Mouse (Mus musculus) heart, postnatal 0 days (tissue): Measurements from ENCODE around the gene Ptch2.

Experiments used
- CTCF ChIP-seq: IDR thresholded peaks from 2 replicates; pipeline ENCODE4 v1.5.1; 2016; ENCODE audit warnings: antibody characterized with exemption, control low read depth, low read depth
- EP300 ChIP-seq: IDR thresholded peaks from 2 replicates; pipeline ENCODE4 v1.6.1; 2016; ENCODE audit warnings: antibody characterized with exemption, low read depth

- TF ChIP-seq EP300 = no peak
- TF ChIP-seq CTCF = no peak
Measured at GRCm38 (mm10) chr4:117151416-117151815, 55.5 kb downstream of the Ptch2 start.
